Mouse (Mus musculus): ENCODE measurements around the gene Plac1. TPM values are rescaled to one million over a fixed set of nuclear protein-coding genes. Genes with fewer than 3 reads are reported as not detected.

The Plac1 gene
- total RNA-seq, 1 experiment from 2014 or later = not detected

DNA sequence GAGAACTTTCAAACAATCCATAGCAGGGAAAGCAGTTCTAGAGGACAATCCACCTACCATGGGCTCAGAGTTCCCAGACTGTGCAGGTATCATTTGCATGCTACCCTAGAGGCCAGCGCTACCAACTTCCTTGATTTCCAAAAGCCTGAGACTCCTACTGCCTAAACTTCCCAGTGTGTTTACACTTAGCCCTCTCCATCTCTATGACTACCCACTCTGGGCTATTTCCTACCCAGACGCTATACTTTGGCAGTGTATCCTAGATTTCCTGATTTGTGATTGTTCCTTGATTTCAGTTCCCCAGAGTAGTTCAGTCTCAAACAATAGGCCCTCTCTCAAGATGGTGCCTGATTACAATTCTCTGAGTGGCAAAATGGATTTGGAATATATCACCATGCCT, 132.8 kb downstream of the Plac1 start:
- DNase-seq = no peak

GRCm38 (mm10) chrX:53101165-53101564, 138.7 kb downstream of the Plac1 start:
- DNase-seq = no peak

- no peak for DNase-seq
Measured at GRCm38 (mm10) chrX:53099951-53100350, 140.0 kb downstream of the Plac1 start.

DNA sequence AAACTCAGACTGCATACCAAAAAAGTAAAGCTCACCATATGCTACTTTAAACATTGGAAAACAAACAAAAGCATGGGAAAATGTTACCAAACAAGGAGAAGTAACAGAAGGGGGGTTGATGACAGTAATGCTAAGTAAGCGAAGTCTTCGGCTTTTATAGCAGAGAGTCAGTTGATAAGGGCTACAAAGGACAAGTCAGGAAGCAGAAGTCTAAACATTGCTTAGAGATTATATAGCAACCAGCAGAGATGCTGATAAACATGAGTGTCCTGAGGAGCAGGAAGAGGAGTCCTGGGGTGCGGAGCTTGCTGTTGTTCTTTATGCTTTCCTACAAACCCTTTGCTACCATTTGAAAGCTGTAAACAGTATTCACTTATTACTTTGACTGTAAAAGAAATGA, 140.6 kb downstream of the Plac1 start:
- DNase-seq = no peak

DNA sequence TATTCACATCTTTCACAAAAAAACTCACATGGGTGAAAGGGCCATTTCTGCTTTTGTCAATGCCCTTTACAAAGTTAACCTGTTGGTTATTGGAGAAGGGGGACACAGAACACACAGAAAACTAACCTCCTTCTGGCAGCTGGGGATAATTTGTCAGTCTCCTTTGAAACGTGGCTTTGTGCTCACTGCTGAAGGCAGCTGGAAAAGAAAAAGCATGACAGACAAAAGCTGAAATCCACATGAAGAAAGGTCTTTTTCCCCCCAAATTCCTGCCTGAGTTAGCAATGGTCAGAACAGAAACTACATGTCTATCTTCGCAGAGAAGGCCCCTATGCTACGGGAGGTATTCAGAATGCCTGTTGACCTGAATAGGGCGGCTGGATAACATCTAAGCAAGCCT, 141.6 kb downstream of the Plac1 start:
- DNase-seq = no peak

- no peak for DNase-seq
Measured at GRCm38 (mm10) chrX:53097786-53098185, 142.1 kb downstream of the Plac1 start.

DNA sequence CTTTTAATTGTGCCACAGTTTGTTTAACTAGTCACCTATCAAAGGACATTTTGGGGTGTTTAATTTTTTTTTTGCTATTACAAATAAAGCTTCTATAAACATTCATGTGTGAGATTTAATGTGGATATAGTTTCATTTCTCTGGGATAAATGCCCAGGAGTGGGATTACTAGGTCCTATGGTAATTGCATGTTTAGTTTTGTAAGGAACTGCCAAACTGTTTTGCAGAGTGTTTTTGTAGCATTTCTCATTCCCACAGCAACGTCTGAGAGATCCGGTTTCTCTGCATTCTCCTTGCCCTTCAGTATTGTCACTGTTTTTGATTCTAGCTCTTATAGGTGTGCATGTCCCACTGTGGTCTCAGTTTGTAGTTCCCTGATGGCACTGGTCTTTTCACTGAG, 146.5 kb downstream of the Plac1 start:
- no peak for DNase-seq

DNA sequence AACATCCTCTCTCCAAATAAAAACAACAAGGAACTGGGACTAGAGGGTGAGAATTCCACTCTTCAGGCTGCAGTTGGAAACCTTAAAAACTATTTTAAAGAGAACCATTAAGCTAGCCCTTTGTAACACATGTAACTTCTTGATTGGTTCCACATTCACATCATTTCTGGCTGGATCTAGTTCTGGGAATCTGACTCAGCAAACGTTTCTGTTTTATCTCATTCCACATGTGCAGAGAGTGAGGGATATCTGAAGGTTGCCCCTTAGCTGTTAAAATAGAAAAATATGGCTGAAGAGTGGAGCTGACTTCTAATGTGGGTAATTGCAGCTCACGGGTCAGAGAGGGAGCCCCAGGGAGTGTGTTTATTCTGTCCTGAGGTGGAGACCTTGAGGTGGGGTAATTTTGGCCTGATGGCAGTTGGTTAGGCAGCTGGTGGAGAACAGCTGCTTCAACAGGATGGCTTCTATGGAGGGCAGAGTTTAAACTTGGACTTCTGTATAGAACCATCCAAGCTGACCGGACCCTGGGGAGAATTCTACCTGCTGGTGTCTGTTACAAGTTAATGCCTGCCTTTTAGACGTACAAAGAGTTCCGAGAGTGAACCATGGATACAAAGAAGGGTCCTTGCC, 151.1 kb downstream of the Plac1 start:
- no peak for DNase-seq

- no peak for DNase-seq
Measured at GRCm38 (mm10) chrX:53087202-53087601, 152.7 kb downstream of the Plac1 start.

DNA sequence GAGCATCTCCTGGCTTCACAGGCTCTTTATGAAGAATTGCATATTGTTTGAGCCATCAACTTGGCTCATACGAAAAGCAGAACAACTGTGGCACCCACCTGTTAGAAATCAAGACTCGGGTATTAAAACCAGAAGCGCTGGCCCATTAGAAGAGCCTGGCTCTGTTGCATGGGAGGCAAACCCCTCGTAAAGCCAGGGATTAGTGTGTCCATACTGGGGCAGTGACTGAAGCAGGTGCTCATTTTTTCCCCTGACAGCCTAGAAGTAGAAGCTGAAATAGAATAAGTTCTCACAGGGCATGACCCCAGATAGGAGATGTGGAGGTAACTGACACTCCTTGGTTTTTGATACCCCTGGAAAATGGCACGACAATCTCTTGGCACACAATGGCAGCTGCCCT, 154.4 kb downstream of the Plac1 start:
- no peak for DNase-seq

- DNase-seq = no peak
Measured at GRCm38 (mm10) chrX:53064406-53064805, 175.5 kb downstream of the Plac1 start.

- DNase-seq = no peak
Measured at GRCm38 (mm10) chrX:53059426-53060007, 180.4 kb downstream of the Plac1 start.

DNA sequence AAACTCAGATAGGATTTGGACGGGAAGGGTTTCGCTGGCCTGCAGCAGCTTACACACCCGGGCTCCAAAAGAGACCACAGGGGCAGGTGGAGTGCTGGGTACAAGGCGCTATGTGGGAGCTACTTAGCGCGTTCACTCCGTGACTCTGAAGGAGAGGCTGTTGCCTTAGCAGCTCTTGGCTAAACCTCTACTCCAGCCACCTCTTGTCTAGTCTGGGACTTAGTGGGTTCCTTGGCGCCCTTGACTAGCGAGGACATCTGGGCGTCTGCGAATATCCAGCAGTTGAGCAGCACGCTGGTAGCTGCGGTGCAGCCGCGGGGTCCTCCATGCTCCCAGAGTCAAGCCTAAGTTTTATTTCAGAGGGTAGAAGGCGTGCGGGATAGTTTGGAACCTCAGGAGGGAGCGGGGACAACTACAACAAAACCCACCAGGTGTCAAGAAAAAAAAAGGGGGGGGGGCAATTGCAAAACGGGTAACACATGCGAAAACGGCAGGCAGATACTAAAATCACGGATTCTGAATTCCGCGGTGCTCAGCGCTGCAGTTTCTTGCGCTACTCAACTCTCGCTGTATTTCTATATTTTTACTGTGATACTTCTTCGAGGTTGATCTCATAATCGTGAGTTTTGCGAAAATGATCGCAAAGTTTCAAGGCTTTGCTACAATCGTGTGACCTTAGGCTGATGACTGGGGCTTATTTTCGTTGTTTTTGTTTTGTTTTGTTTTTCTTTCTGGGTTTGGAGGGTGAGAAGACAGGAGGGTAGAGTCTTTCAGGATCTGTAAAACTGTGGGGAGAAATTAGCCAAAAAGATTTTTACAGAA, 181.2 kb downstream of the Plac1 start:
- DNase-seq = peak; percentile 8

DNA sequence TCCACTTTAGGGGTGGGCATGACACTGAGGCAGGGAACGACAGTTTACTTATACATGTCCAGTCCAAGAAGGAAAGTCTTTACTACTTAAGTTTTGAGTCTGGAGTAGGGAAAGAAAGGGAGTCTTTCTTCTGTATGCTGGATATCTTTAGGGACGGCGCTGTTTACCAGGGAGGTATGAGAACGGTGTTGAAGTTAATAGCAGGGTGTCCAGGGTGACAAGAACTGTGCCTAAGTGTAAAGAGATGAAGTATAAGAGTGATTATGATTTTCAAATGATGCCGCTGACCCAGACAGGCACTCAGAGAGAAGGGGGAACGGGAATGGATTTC, 182.2 kb downstream of the Plac1 start:
- no peak for DNase-seq

DNA sequence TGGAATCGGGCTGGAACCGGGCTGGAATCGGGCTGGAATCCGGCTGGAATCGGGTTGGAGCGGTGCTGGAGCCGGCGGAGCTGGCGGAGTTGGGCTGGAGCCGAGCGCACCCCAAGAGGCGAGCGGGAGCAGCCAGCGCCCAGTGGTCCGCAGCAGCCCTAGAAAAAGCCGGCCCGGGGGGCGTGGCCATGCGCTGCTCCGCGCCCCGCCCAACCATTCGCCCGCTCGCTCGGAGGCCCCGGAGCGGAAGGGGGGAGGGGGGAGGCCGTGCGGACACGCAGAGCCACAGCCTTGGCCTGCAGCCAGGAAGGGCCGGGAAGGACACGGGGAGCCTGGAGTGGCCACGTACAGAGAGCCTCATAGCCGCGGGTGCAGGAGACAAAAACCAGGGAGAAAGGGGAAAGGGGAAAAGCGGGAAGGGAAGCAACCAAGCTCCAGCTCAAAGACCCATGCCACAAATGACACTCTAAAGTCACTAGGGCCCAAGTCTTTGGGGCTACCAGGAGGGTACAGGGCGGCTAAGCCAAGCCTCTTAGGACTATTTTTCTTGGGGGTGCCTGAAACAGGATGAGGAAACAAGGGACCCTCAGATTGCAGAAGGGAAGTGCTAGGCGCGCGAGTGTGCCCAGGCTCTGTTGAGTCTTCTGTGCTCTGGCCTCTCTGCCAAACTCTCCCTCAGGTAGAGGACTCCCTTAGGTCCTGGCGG, 182.7 kb downstream of the Plac1 start:
- DNase-seq = peak; percentile 96

GRCm38 (mm10) chrX:53056627-53057026, 183.3 kb downstream of the Plac1 start:
- DNase-seq = peak; percentile 41

DNA sequence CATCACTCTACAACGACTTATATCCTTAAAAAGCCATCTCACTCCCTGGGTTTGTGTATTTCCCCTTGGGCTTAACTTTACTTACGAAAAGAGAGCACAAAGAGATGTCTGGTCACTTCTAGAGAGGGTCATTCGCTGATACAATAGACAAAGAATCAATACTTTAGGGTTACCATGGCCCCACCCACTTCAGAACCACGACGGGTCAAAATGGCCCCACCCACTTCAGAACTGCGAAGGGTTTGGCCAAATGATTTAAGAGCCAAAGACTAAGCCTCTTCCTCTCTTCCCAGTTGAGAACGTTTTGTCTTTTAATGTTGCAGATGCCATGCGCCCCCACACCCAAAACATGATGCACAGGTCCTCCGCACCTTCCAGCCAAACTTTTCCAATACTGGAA, 184.1 kb downstream of the Plac1 start:
- DNase-seq = peak; percentile 22

DNA sequence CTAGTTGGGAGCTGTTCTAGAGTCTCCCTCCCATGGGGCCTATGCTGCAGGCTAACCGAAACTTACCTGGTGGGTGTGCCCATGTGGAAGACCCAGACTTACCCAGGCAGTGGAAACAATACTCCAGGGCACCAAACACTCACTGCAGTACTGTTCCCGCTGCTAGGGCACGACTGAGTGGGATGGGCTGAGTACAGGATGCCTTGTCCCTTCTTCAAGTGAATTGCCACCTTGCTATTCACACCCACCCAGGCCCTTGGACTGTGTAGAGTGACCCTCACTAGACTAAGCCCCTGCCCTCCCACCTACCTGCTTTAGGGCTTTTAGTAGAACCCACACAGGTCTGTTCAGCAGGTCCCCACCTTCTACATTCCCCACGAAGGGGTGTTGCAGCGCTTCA, 186.0 kb downstream of the Plac1 start:
- DNase-seq = no peak

GRCm38 (mm10) chrX:53052652-53053500, 187.0 kb downstream of the Plac1 start:
- peak; percentile 43 for DNase-seq

- DNase-seq = no peak
Measured at GRCm38 (mm10) chrX:53050353-53050752, 189.6 kb downstream of the Plac1 start.

DNA sequence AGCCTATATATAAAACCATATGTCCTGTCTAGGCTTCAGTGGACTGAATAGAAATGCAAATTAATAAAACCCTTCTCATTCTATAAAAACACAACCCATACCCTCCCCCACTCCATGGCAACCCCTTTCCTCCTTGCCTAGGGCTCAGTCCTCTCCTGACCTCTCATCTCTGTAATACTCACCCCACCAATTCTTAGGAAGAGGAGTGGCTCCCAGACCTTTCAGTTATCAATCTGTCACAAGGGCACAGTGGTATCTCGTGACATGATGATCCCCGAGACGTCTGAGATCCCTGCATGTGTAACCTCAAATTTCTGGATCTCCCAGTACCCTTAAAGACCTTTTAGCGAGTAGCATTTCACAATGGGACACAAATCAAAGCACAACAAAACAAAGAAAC, 190.7 kb downstream of the Plac1 start:
- no peak for DNase-seq

GRCm38 (mm10) chrX:53046911-53047310, 193.0 kb downstream of the Plac1 start:
- no peak for DNase-seq

All from adrenal gland, postnatal 25 days (tissue).